Mouse (Mus musculus): ENCODE measurements around the gene Vars. TPM values are rescaled to one million over a fixed set of nuclear protein-coding genes. Genes with fewer than 3 reads are reported as not detected.
"Not testable (repeated sequence)": the region's sequence is repeated elsewhere in the genome, so short reads cannot be mapped to it uniquely, and the experiment has no call there.

The Vars gene
- polyA plus RNA-seq, 3 experiments from 2014 or later: 27.2 to 30.9 (median 30.8) TPM

- ATAC-seq: no peak
Observed at GRCm38 (mm10) chr17:35004075-35004717, 3.4 kb downstream of the Vars start.

GRCm38 (mm10) chr17:35005158-35005557, 4.4 kb downstream of the Vars start:
- ATAC-seq: no peak

GRCm38 (mm10) chr17:35005902-35006301, 5.1 kb downstream of the Vars start:
- not testable (repeated sequence) for ATAC-seq

- ATAC-seq: no peak
Observed at GRCm38 (mm10) chr17:35007387-35007991, 6.7 kb downstream of the Vars start.

GRCm38 (mm10) chr17:35009586-35009985, 8.8 kb downstream of the Vars start:
- ATAC-seq: no peak

- ATAC-seq: no peak
Observed at GRCm38 (mm10) chr17:35011440-35011839, 10.7 kb downstream of the Vars start.

GRCm38 (mm10) chr17:35012430-35012829, 11.6 kb downstream of the Vars start:
- ATAC-seq: no peak

- no peak for ATAC-seq
Observed at GRCm38 (mm10) chr17:35013221-35013620, 12.4 kb downstream of the Vars start.

GRCm38 (mm10) chr17:35015296-35015695, 14.5 kb downstream of the Vars start:
- no peak for ATAC-seq

- no peak for ATAC-seq
Observed at GRCm38 (mm10) chr17:35016376-35016775, 15.6 kb downstream of the Vars start, which contains the start of gene Vwa7. Gene Vwa7 (plus strand): TSS chr17:35016579.

GRCm38 (mm10) chr17:35016791-35017705, 16.3 kb downstream of the Vars start:
- peak; percentile 50 for ATAC-seq

- no peak for ATAC-seq
Observed at GRCm38 (mm10) chr17:35017706-35018030, 16.9 kb downstream of the Vars start.

GRCm38 (mm10) chr17:35018171-35018570, 17.4 kb downstream of the Vars start:
- no peak for ATAC-seq

- ATAC-seq: no peak
Observed at GRCm38 (mm10) chr17:35019894-35020293, 19.1 kb downstream of the Vars start.

- ATAC-seq: no peak
Observed at GRCm38 (mm10) chr17:35020551-35020950, 19.8 kb downstream of the Vars start.

GRCm38 (mm10) chr17:35021163-35021808, 20.5 kb downstream of the Vars start:
- peak; percentile 65 for ATAC-seq

GRCm38 (mm10) chr17:35021842-35022477, 21.2 kb downstream of the Vars start:
- ATAC-seq: no peak

GRCm38 (mm10) chr17:35022541-35023060, 21.8 kb downstream of the Vars start:
- no peak for ATAC-seq

- no peak for ATAC-seq
Observed at GRCm38 (mm10) chr17:35023221-35023620, 22.4 kb downstream of the Vars start.

GRCm38 (mm10) chr17:35023756-35024155, 23.0 kb downstream of the Vars start:
- ATAC-seq: no peak

- no peak for ATAC-seq
Observed at GRCm38 (mm10) chr17:35024261-35024660, 23.5 kb downstream of the Vars start.

Data from inflammation-experienced regulatory T-cells, adult 6 months (primary cell).